Mouse (Mus musculus): Measurements from ENCODE around the gene Zfp934. TPM values are rescaled to one million over a fixed set of nuclear protein-coding genes. Genes with fewer than 3 reads are reported as not detected.
"Not testable (repeated sequence)": the region's sequence is repeated elsewhere in the genome, so short reads cannot be mapped to it uniquely, and the experiment has no call there.

Gene Zfp934
- total RNA-seq (2021), result 1 to 10 TPM; 6.0 to 8.7 TPM

GRCm38 (mm10) chr13:62571099-62571498, at the start of gene Zfp934:
Gene Zfp934 (minus strand): TSS chr13:62571199.
- not testable (repeated sequence) for DNase-seq (ENCODE audit: extremely low spot score in 1 of 2, low spot score in 1 of 2)

- DNase-seq (ENCODE audit: extremely low spot score in 1 of 2, low spot score in 1 of 2), result not testable (repeated sequence)
Observed at GRCm38 (mm10) chr13:62617449-62617848, 46.5 kb upstream of the Zfp934 start.

GRCm38 (mm10) chr13:62561696-62562095, 9.3 kb downstream of the Zfp934 start:
- DNase-seq (ENCODE audit: extremely low spot score in 1 of 2, low spot score in 1 of 2), result peak in 1 of 2 experiments; percentile 3

GRCm38 (mm10) chr13:62558189-62559110, 12.5 kb downstream of the Zfp934 start, which contains the start of gene Zfp935:
Gene Zfp935 (minus strand): TSS chr13:62558511.
- peak; percentile 37 to 51 for DNase-seq (ENCODE audit: extremely low spot score in 1 of 2, low spot score in 1 of 2)

- DNase-seq (ENCODE audit: extremely low spot score in 1 of 2, low spot score in 1 of 2), result not testable (repeated sequence)
Observed at GRCm38 (mm10) chr13:62530129-62530528, 40.9 kb downstream of the Zfp934 start.

GRCm38 (mm10) chr13:62510641-62511420, 60.2 kb downstream of the Zfp934 start:
- DNase-seq (ENCODE audit: extremely low spot score in 1 of 2, low spot score in 1 of 2), result not testable (repeated sequence)

GRCm38 (mm10) chr13:62472661-62473060, 98.3 kb downstream of the Zfp934 start:
- not testable (repeated sequence) for DNase-seq (ENCODE audit: extremely low spot score in 1 of 2, low spot score in 1 of 2)

GRCm38 (mm10) chr13:62469947-62470346, 101.1 kb downstream of the Zfp934 start:
- not testable (repeated sequence) for DNase-seq (ENCODE audit: extremely low spot score in 1 of 2, low spot score in 1 of 2)

GRCm38 (mm10) chr13:62466424-62467334, 104.3 kb downstream of the Zfp934 start, which contains the start of gene Gm49359:
Gene Gm49359 (minus strand): TSS chr13:62466832.
- DNase-seq (ENCODE audit: extremely low spot score in 1 of 2, low spot score in 1 of 2), result peak; percentile 62 to 78

Small RNA genes within 50 kb of the gene (microRNA-seq; reads per million reads assigned to microRNA genes)
- gene Gm22256, result 0.20 to 1.1 reads per million in 2 experiments

Other genes starting within 250 kb of the Zfp934 start
- gene Gm3604, start 188.0 kb downstream of the Zfp934 start, total RNA-seq (2021), result under 1 TPM; 0.89 to 0.91 TPM
- gene Gm49359, start 104.4 kb downstream of the Zfp934 start, total RNA-seq (2021), result 10 to 100 TPM; 12.1 to 13.8 TPM
- under 1 TPM in 1 of 2 experiments, not detected in 1; 0.59 TPM for gene Zfp935, start 12.7 kb downstream of the Zfp934 start, total RNA-seq (2021)
- 1 to 10 TPM; 3.3 to 4.2 TPM for gene 6720489N17Rik, start 53.0 kb upstream of the Zfp934 start, total RNA-seq (2021)
- 10 to 100 TPM; 11.4 to 11.7 TPM for gene Platr25, start 189.5 kb upstream of the Zfp934 start, total RNA-seq (2021)
- 1 to 10 TPM; 3.8 to 7.6 TPM for gene Gm5141, start 214.6 kb upstream of the Zfp934 start, total RNA-seq (2021)